Mouse (Mus musculus): ENCODE measurements around the gene Mtch1. TPM values are rescaled to one million over a fixed set of nuclear protein-coding genes. Genes with fewer than 3 reads are reported as not detected.
"Not testable (repeated sequence)": the region's sequence is repeated elsewhere in the genome, so short reads cannot be mapped to it uniquely, and the experiment has no call there.

The Mtch1 gene
- total RNA-seq, 2 experiments from 2014 or later: 358 to 374 TPM

DNA sequence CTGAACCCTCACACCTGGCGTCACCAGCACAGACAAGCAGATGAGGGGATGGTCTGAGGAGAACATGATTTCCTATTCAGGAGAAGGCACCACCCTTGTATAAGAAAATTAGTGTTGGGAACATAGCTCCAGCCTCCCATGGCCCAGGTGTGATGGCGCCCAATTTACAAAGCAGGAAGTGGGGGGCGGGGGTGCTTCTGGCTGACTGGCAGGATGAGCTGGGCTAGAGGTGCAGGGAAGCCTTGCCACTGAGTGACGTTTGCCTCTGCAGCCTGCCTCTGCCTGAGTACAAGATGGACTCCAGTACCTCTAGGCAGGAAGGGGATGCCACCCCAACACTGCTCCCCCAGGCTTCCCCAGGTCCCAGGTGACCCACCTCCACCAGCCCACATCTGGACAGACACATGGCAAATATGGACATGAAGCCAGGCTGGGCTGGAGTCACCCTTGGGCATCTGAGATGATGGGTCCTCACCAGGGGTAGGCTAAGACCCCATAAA is 15.5 kb downstream of the Mtch1 start:
- DNase-seq: no peak

GRCm38 (mm10) chr17:29330671-29331410 is 16.9 kb downstream of the Mtch1 start:
- DNase-seq: no peak

- DNase-seq: no peak
These were observed 17.5 kb downstream of the Mtch1 start for GRCm38 (mm10) chr17:29330221-29330620.

DNA sequence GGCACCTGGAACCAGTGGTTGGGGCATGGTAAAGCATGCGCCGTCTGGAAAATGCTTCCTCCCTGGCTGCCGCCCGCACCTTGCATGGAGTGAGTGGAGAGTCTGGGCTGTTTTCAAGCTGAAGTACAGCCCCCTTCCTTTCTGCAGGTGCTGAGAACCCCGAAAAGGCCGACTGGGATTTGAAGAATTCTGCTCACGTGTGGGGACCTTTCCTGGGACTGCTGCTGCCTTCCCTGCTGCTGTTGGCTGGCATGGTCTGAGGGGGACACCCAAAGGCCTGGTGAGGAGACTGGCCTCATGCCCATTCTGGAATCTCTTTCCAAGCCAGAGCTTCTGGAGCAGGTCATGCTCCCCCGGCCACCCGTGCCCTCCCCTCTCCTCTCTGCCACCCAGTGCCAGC is 20.0 kb downstream of the Mtch1 start:
- no peak for DNase-seq

DNA sequence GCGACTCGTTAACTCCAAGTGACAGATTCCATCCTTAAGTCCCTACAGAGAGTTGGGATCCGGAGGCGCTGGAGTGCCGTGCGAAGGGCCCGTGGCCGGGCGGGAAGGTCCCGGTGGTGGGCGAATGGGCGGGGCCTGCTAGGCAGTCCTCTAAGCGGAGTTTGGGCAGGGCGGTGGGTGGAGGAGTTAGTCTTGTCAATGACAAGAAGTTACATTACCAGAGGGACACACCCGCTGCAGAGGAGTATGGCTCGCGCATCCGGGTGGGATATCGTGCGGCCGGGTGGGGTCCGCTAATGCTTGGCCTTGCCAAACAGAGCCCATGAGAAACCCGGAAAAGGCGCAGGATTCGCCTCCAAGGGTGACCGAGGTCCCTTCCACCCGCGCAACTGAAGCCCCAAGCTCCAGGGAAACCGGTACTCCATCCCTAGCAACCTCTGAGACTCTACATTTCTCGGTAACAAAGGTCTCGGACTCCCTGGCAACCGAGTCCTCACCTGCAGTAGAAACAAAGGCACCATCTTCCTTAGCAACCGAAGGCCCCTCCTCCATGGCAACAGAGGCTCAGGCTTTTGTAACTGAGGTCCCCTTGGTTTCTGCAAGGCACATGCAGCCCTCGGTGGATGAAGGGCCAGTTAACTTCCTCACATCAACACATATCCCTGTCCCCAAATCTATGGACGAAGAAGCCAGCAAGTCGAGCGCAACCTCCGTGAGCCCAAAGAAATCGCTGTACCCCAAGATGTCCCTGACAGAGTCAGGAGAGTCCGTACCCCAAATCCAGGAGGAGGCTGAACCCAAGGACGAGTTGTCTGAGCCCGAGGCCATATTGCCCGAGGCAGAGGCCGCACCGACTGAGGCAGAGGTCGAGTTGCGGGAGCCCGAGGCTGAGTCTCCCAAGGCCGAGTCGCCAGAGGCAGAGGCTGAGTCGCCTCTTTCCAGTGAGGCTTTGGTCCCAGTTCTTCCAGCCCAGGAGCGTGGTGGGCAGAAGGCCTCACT is 20.9 kb downstream of the Mtch1 start:
- peak; percentile 64 for DNase-seq

DNA sequence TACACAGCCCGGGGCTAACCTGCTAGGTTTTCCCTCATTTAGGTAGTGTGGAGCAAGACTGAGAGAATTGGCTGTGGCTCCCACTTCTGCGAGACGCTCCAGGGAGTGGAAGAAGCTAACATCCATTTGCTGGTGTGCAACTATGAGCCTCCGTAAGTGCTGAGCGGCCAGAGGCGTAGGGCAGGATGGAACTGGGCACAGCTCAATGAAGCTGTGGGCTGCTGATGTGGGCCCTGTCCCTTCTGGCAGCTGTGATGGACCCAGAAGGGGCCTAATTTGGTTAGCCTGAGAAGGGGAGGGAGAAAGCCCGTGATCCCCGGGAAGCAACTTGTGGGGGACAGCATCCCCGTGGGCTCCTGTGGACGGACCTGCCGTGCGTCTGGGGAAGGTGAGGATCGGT is 21.9 kb downstream of the Mtch1 start:
- DNase-seq: no peak

DNA sequence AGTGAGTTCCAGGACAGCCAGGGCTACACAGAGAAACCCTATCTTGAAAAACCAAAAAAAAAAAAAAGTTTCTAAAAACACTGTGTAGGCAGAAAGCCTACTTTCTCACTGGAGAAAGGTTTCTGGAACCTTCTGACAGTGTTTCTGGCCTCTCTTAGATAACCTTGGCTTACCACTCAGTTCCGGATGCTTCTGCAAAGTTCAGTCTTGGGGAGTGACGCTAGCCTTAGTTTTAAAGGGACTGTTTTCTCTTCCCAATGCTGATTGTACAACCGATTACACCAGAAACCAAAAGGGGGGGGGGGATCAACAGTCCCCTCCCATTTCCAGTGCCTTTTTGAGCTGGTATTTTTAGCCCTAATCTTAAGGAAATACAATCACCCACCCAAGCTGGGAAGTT is 24.1 kb downstream of the Mtch1 start:
- DNase-seq: no peak

DNA sequence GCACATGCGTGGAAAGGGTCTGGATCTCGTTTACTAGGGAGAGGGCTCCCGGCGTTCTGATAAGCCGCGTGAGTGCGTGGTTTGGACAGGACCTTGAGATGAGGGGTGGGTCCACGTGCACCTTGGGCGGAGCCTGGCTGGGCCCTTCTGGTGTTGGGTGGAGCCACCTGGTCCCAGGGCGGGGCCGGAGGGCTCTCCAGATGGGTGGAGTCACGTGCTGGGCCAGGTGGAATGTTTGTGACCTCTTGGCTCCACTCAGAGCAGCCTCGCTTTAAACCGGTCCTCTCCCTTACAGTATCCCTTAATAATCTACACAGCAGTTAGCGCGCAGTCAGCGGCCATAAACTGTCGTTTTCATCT is 25.2 kb downstream of the Mtch1 start:
- no peak for DNase-seq

GRCm38 (mm10) chr17:29321765-29322602 is 25.8 kb downstream of the Mtch1 start:
- DNase-seq: no peak

DNA sequence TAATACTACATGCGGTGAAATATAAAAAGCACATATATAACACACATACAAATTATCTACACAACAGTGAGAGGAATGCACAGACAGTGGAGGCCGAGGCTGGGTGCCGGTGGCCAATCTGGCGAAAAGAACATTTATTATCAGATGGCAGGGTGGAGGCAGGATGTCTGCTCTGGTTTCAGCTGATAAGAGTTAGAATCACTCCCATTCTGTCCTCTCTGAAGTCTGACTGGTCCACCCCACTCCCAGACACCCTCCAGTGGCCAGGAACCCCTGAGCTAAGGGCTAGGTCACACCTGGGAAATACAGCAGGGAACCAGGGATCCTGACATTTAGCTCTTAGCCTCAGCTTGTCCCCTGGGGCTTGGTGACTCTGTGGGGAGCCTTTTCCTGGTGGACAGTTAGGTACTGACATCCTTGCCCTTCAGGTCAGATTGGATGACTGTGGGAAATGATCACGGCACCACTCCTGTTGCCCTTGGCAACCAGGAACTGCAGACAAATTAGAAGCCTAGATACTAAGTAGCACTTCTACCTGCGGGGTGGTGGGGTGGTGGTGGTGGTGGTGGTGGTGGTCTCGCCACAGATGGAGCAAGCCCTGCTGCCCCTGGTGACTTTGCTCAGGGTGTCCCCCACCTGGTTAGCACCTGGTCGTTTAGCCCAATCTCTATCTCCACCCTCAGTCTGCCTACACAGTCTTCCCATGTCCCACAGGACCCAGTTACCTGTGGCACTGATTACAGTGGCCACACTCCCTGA is 27.7 kb downstream of the Mtch1 start:
- no peak for DNase-seq

DNA sequence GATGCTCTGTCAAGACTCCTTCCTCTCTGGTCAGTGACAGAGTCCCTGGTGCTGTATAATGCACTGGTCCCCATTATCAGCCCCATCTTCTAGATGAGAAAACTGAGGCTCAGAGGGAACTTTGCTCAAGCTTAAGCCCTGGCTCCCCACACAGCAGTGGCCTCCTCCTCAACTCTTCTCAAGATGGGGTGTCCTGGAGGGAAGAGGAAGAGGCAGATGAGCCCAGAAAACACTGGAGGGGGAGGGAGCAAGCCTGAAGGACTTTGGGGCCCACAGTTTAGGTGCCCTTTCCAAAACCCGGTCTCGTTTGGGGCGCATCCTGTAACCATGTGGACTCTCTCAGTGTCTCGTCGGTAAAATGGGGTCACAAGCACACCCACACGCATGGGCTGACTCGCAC is 28.3 kb downstream of the Mtch1 start:
- no peak for DNase-seq

DNA sequence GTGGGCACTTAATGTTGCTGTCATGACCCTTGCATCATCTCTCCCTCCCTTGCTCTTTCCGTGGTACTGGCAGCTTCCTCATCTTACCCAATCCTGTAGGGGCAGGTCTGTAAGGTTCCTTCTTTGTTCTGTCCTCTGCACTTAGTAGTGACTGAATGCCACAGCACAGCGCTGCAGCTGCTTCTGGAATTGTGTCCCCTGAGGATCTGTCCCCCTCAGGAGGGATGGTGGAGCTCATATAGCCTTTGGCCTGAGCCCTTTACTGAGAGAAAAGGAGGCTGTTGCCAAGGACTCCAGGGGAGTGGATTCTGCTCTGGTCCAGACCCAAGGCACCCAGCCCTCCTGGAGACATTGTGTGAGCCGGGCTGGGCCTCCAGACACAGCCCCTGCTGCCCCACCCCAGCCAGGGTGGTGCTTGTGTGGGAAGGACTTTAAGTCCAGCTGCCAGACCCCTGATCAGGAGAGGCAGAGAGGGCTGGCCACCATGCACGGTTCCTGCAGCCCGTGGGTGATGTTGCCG is 28.9 kb downstream of the Mtch1 start:
- DNase-seq: no peak

DNA sequence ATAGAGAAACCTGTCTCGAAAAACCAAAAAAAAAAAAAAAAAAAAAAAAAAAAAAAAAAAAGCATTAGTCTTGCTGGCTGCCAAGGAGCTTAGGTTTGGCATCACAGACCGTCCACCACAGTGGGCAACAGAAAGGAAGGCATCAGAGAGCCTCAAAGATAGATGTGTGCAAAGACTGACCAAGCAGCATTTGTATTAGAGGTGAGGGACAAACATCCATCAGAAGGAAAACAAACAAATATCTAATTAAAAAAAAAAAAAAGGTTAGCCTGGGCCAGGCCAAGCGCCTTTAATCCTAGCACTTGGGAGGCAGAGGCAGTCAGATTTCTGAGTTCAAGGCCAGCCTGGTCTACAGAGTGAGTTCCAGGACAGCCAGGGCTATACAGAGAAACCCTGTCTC is 30.4 kb downstream of the Mtch1 start, which contains the start of gene Pi16:
Pi16 (plus strand) TSS at position 301 of the 400 bp plus-strand sequence.
- not testable (repeated sequence) for DNase-seq

GRCm38 (mm10) chr17:29316891-29317290 is 30.8 kb downstream of the Mtch1 start:
- DNase-seq: no peak

DNA sequence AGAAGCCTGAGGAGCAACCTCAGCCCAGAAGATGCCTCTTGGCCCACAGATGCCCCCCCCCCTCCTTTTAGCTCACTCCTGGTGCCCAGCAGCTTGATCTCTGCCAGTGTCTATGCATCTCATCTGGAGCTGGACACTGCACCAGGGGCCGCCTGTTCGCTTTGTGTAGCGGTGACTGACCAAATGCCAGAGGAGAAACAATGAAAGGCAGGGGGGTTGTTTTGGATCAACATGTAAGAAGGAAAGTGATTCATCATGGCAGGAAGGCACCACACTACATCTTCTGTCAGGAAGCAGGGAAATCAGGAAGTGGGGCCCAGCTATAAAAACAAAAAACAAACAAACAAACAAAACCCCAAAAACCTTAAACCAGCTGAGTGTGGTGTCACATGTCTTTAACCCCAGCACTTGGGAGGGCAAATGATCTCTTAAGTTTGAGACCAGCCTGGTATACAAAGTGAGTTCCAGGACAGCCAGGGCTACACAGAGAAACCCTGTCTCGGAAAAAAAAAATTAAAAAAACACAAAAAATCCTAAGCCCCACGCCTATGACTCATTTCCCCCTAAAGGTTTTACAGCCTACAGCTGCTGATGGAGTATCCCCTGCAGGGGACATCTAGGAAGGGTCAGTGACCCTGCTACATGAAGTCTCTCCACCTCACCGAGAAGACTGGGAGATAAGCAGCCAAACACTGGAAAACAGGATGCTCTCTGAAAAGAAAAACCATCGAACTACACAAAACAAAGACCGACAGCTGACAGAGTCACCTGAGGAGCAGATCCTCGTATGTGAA is 31.9 kb downstream of the Mtch1 start:
- no peak for DNase-seq

DNA sequence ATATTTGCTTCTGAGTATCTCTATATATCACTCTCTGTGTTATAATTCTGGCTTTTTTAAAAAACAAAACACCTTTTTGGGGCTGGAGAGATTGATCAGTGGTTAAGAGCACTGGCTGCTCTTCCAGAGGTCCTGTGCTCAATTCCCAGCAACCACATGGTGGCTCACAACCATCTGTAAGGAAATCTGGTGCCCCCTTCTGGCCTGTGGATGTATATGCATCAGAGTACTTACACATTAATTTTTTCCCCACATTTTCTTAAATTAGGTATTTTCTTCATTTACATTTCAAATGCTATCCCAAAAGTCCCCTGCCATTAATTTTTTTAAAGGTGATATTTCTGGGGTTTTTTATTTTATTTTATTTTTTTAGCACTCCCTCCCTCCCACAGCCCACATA is 34.4 kb downstream of the Mtch1 start:
- no peak for DNase-seq

DNA sequence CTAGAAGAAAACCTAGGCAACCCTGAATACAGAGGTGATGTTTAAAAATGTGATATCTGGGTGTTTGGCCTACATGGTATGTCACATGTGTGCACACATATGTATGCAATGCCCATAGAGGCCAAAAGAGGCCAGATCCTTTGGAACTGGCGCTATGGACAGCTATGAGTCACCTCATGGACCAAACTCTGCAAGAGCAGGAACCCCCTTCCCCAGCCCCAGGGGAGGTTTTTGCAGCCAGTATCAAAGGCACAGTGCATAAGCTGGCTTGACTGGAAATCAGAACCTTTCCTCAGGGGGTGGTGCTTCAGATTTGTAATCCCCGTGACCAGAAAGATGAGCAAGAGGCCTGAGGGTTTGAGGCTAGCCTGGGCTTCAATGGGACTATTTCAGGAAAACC is 35.7 kb downstream of the Mtch1 start:
- no peak for DNase-seq

GRCm38 (mm10) chr17:29311602-29312001 is 36.1 kb downstream of the Mtch1 start:
- no peak for DNase-seq

DNA sequence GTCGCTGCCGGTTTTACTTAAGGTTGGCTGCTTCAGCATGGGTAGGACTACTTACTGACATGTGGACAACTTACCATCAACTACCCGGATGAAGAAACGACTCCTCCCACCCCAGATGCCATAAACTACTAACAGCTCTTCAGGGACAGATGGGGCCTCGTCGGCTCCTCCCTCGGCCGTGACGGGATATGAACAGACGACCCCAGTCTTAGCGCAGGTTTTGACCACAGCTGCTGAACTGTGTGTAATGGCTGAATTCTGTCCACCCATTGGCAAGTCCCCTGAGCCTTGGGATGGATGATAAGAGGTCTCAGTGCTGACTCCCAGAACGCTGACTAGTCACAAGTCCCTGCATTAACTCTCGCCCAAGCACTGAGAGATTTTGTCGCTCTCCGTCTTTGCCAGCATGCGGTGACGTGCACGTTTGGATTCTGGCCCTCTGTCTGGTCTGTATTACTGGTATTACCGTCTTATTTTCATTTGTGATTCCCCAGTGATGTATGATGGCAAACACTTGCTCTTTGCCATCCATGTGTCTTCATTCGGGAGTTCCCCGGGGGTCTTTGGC is 37.6 kb downstream of the Mtch1 start:
- peak; percentile 58 for DNase-seq

- DNase-seq: no peak
These were observed 41.9 kb downstream of the Mtch1 start for GRCm38 (mm10) chr17:29305871-29306270.

Measured in heart, postnatal 4 days (tissue).